Mouse (Mus musculus) heart, postnatal 25 days (tissue): ENCODE data around the gene Cflar. TPM values are rescaled to one million over a fixed set of nuclear protein-coding genes. Genes with fewer than 3 reads are reported as not detected.
"Not testable (repeated sequence)": the region's sequence is repeated elsewhere in the genome, so short reads cannot be mapped to it uniquely, and the experiment has no call there.

Experiments used
- DNase-seq: peaks from one replicate; pipeline ENCODE4 v3.0.0; 2022; ENCODE audit warnings: low spot score
- intact Hi-C: fragments of 180-260 bp; cut with DNase I; formaldehyde crosslinking; loops from one replicate; pipeline ENCODE4 v1.15.1; 2025
- total RNA-seq, 2 experiments: library from RNA; stranded (reverse); gene quantifications; 2 replicates each; pipeline ENCODE4 v1.2.3; 2021

Gene Cflar
- total RNA-seq, 2 experiments from 2014 or later = 52.1 to 59.3 TPM

- no peak for DNase-seq
- intact Hi-C loops = loop anchor here (1.0 to 2.0 kb wide), 5 partner anchors 33 to 469 kb away; no protein-coding TSS in a partner anchor
Measured at GRCm38 (mm10) chr1:58769701-58770100, 58.4 kb downstream of the Cflar start.

GRCm38 (mm10) chr1:58770111-58770720 is 58.9 kb downstream of the Cflar start:
- DNase-seq = no peak
- intact Hi-C loops = loop anchor here (1.0 to 2.0 kb wide), 4 partner anchors 33 to 469 kb away; no protein-coding TSS in a partner anchor

- DNase-seq = no peak
- intact Hi-C loops = no loop called here
Measured at GRCm38 (mm10) chr1:58772084-58772483, 60.8 kb downstream of the Cflar start.

- DNase-seq = no peak
- intact Hi-C loops = no loop called here
Measured at GRCm38 (mm10) chr1:58773280-58773679, 62.0 kb downstream of the Cflar start.

- no peak for DNase-seq
- intact Hi-C loops = no loop called here
Measured at GRCm38 (mm10) chr1:58773905-58774304, 62.6 kb downstream of the Cflar start.

GRCm38 (mm10) chr1:58775361-58775760 is 64.1 kb downstream of the Cflar start:
- intact Hi-C loops = no loop called here
- no peak for DNase-seq

GRCm38 (mm10) chr1:58777583-58777982 is 66.3 kb downstream of the Cflar start:
- DNase-seq = no peak
- intact Hi-C loops = no loop called here

- no peak for DNase-seq
- intact Hi-C loops = no loop called here
Measured at GRCm38 (mm10) chr1:58778226-58778625, 66.9 kb downstream of the Cflar start.

GRCm38 (mm10) chr1:58786276-58786675 is 75.0 kb downstream of the Cflar start:
- DNase-seq = no peak
- intact Hi-C loops = no loop called here

- intact Hi-C loops = no loop called here
- no peak for DNase-seq
Measured at GRCm38 (mm10) chr1:58788410-58788809, 77.1 kb downstream of the Cflar start.

GRCm38 (mm10) chr1:58794705-58795104 is 83.4 kb downstream of the Cflar start:
- intact Hi-C loops = no loop called here
- no peak for DNase-seq

GRCm38 (mm10) chr1:58795291-58796058 is 84.2 kb downstream of the Cflar start, which contains the start of gene Casp8:
TSS of gene Casp8 (plus strand) at chr1:58795374.
- intact Hi-C loops = no loop called here
- DNase-seq = peak; percentile 13

GRCm38 (mm10) chr1:58796059-58796363 is 84.7 kb downstream of the Cflar start:
- DNase-seq = no peak
- intact Hi-C loops = no loop called here

- intact Hi-C loops = no loop called here
- no peak for DNase-seq
Measured at GRCm38 (mm10) chr1:58796853-58797252, 85.5 kb downstream of the Cflar start.

- DNase-seq = no peak
- intact Hi-C loops = no loop called here
Measured at GRCm38 (mm10) chr1:58797370-58797769, 86.1 kb downstream of the Cflar start.

- intact Hi-C loops = no loop called here
- no peak for DNase-seq
Measured at GRCm38 (mm10) chr1:58798911-58799310, 87.6 kb downstream of the Cflar start.

- intact Hi-C loops, DNase-seq: not testable (repeated sequence)
Measured at GRCm38 (mm10) chr1:58800644-58801043, 89.3 kb downstream of the Cflar start.

- intact Hi-C loops = loop anchor here (2.0 kb wide), 1 partner anchor 31 kb away; no protein-coding TSS in a partner anchor
- DNase-seq = no peak
Measured at GRCm38 (mm10) chr1:58801558-58802285, 90.4 kb downstream of the Cflar start.

- peak; percentile 48 for DNase-seq
- intact Hi-C loops = loop anchor here (2.0 kb wide), 1 partner anchor 32 kb away; no protein-coding TSS in a partner anchor
Measured at GRCm38 (mm10) chr1:58802322-58803273, 91.3 kb downstream of the Cflar start.
